Mouse (Mus musculus) regulatory T cell (primary cell): Measurements from ENCODE around the gene Cep135.

ENCODE experiments used
- in situ Hi-C: fragments of 300-600 bp; cut with MboI, MseI; formaldehyde crosslinking; loops from one replicate; pipeline ENCODE4 v1.15.1; 2025; ENCODE audit warnings: high pct_unique_total_duplicates

Cep135 gene

DNA sequence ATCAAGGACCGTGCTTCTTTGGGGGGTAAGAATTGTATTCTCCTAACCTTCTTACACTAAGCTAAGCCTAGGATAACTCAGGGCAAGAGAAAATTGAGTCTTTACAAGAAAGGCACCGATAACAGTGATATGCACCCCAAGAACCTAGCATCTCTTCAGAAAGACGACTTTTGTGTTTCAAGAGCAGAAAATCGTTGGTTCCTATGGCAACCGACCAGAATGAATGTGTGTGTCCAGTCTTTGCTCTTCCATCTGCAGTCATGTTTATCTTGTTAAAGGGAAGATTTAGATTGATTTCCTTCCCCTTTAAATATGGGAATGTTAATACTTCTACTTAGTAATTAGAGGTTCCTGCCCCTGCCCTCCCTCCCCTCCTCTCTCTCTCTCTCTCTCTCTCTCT lies 95.0 kb downstream of the Cep135 start:
- in situ Hi-C loops = no loop called here

DNA sequence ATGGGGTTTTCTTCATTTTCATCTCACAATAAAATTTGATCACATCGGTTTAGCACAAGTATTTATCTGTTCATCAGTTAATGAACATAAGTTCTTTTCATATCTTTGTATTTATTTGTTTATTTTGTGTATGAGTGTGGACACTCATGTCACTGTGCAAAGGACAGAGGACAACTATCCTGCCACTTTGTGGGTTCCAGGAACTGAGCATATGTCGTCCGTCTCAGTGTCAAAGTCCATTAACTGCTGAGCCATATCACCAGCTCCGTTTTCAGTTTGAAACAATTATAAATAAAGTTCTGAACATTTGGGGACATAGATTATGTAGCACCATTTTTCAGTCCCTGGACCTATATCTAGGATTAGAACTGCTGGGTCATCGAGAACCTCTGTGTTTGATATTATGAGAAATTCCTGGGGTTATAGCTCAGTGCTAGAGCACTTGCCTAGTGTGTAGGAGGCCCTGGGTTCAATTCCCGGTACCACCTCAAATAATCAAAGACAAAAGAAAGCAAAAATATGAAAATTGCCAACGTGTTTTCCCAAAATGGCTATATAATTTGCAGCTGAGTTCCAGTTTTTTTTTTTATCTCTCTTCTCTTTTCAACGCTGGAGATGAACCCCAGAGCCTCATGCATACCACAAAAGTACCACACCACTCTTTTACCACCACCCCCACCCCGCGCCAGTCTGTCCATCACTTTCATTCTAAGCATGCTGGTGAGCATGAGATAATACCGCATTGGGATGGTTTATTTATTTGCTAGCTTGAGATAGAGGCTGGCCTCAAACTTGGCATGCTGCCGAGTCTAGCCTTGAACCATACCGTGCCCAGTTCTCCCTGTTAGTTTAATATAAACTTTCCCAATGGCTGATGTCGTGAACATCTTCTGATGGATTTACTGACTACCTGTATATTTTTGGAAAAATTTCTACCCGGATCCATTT lies 96.4 kb downstream of the Cep135 start:
- in situ Hi-C loops = no loop called here

GRCm38 (mm10) chr5:76687961-76688600 lies 99.6 kb downstream of the Cep135 start:
- in situ Hi-C loops = no loop called here

- in situ Hi-C loops = no loop called here
These were observed 100.1 kb downstream of the Cep135 start for GRCm38 (mm10) chr5:76688643-76689042.

GRCm38 (mm10) chr5:76690177-76690593 lies 101.7 kb downstream of the Cep135 start:
- in situ Hi-C loops = no loop called here

- in situ Hi-C loops = no loop called here
These were observed 102.8 kb downstream of the Cep135 start for GRCm38 (mm10) chr5:76691251-76691650.

- in situ Hi-C loops = no loop called here
These were observed 103.4 kb downstream of the Cep135 start for GRCm38 (mm10) chr5:76691706-76692424.
